Mouse (Mus musculus) heart, embryonic 11.5 days (tissue): ENCODE results near the gene Bcas2. TPM values are rescaled to one million over a fixed set of nuclear protein-coding genes. Genes with fewer than 3 reads are reported as not detected.

Experiments used
- polyA plus RNA-seq: library from polyadenylated mRNA; unstranded; fragments of >200 nt; fragmentation: Nextera tagmentation; extraction: Ambion mirVana; gene quantifications from 2 replicates; pipeline ENCODE4 v1.2.1, GENCODE M21; 2014

The Bcas2 gene
- polyA plus RNA-seq, 1 experiment from 2014 or later, result 157 TPM

Other genes starting within 250 kb of the Bcas2 start
- gene Sycp1, start 235.6 kb upstream of the Bcas2 start, polyA plus RNA-seq, result not detected in 2 replicates
- 0.32 and 0.64 TPM in 2 replicates for gene Nr1h5, start 207.5 kb upstream of the Bcas2 start, polyA plus RNA-seq
- gene Sike1, start 175.9 kb upstream of the Bcas2 start, polyA plus RNA-seq, result 88.0 and 89.4 TPM in 2 replicates
- 335 and 357 TPM in 2 replicates for gene Csde1, start 151.2 kb upstream of the Bcas2 start, polyA plus RNA-seq
- 99.1 and 101 TPM in 2 replicates for gene Nras, start 113.4 kb upstream of the Bcas2 start, polyA plus RNA-seq
- 0.62 TPM in 1 of 2 replicates, not detected in the other for gene Ampd1, start 97.6 kb upstream of the Bcas2 start, polyA plus RNA-seq
- 5.0 TPM in 2 replicates for gene Dennd2c, start 69.1 kb upstream of the Bcas2 start, polyA plus RNA-seq
- 15.0 and 15.8 TPM in 2 replicates for gene Trim33, start 107.6 kb downstream of the Bcas2 start, polyA plus RNA-seq